Mouse (Mus musculus) macrophage (primary cell): Measurements from ENCODE around the gene Sox15. TPM values are rescaled to one million over a fixed set of nuclear protein-coding genes. Genes with fewer than 3 reads are reported as not detected.
A peak's percentile ranks its signal among the peaks of the same experiment; 100 is the strongest.

Experiments used
- H3K27ac ChIP-seq: fragments of 350-480 bp; formaldehyde crosslinking; 2 replicates; pipeline ENCODE4 v1.9.0; 2021
- H3K36me3 ChIP-seq: fragments of 350-480 bp; formaldehyde crosslinking; 2 replicates; pipeline ENCODE4 v1.9.0; 2021; ENCODE audit errors: inconsistent target
- H3K4me3 ChIP-seq: fragments of 350-480 bp; formaldehyde crosslinking; 2 replicates; pipeline ENCODE4 v1.9.0; 2021; ENCODE audit errors: inconsistent target
- H3K79me2 ChIP-seq: fragments of 350-480 bp; formaldehyde crosslinking; 2 replicates; pipeline ENCODE4 v1.9.0; 2021; ENCODE audit errors: inconsistent target
- WGBS: methylation state at CpG from one replicate; pipeline ENCODE4 v1.1.7; 2026; ENCODE audit warnings: inconsistent platforms; ENCODE audit not compliant: missing documents; 5-methylcytosine and 5-hydroxymethylcytosine counted together
- polyA plus RNA-seq: library from polyadenylated mRNA; stranded (reverse); fragments of 250-400 nt; gene quantifications from 3 replicates; pipeline ENCODE4 v1.2.4, GENCODE M21; 2018; ENCODE audit warnings: inconsistent platforms

Sox15 gene
- polyA plus RNA-seq, 1 experiment from 2014 or later = not detected

DNA sequence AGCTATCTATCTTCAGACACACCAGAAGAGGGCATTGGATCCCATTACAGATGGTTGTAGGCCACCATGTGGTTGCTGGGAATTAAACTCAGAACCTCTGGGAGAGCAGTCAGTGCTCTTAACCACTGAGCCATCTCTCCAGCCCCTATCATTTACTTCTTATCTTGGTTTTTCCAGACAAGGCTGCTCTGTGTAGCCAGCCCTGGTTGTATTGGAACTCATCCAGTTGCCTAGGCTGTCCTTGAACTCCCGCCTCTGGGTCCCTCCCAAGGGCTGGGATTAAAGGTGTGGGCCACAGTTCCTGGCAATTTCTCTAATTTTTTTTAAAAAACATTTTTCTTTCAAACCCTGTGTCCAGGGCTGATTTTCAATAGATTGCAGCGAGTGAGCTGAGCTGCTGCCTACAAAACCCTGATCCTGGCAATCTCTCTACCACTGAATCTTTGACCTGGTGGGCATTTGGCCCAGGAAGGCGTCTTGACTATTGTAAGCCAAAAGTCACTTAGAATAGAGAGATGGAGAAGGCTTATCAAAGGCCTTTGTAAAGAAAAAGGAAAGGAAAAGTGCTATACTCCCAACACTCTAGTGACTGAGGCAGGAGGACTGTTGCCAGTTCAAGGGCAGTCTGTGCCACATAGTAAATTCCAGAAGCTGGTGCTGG lies 6.2 kb downstream of the Sox15 start:
- Histone ChIP-seq H3K36me3 (peaks cover 30% of the 10 kb centered on the region; the same call in 1 of the 2 replicates), H3K27ac (peak overlapping the region; percentile 100), H3K79me2 (peaks cover 77% of the 10 kb centered on the region), H3K4me3 (peak overlapping the region; percentile 88)
- 89% methylated on average over 3 of the region's 3 CpGs for WGBS

GRCm38 (mm10) chr11:69662213-69662966 lies 7.3 kb downstream of the Sox15 start, which contains the start of gene Mpdu1:
Mpdu1 (minus strand) TSS chr11:69662642.
- WGBS = under 1% methylated on average over 44 of the region's 48 CpGs
- Histone ChIP-seq H3K27ac (peak within 1 kb of the TSS; percentile 100), H3K4me3 (peak within 1 kb of the TSS; percentile 88), H3K36me3 (peaks cover 22% of the 10 kb centered on the region; the same call in 1 of the 2 replicates), H3K79me2 (peaks cover 86% of the 10 kb centered on the region)

GRCm38 (mm10) chr11:69662967-69663671 lies 8.0 kb downstream of the Sox15 start:
- peaks cover 16% of the 10 kb centered on the region; the same call in 1 of the 2 replicates for H3K36me3 ChIP-seq
- H3K79me2 ChIP-seq = peaks cover 86% of the 10 kb centered on the region
- WGBS = 79% methylated on average over 12 of the region's 13 CpGs
- H3K27ac ChIP-seq = peak overlapping the region; percentile 100
- peak overlapping the region; percentile 88 for H3K4me3 ChIP-seq

DNA sequence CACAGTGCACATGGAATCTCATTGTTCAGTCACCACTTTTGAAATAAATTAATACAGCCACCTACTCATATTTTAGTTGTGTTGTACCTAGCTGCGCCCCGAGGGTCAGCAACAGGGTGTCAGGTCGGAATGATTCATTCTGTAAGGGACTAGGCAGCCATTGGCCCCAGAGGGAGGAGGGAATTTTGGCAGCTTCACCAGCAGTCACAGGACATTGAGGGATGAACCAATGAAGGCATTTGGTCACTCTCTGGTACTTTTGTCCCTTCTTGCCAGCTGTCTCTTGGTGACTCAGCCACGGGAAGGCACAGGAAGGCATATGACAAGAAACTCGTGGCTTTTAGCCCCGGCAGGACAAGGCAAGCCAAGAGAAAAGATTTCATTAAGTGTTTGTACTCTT lies 8.7 kb downstream of the Sox15 start:
- peak overlapping the region; percentile 88 for H3K4me3 ChIP-seq
- peaks cover 87% of the 10 kb centered on the region for H3K79me2 ChIP-seq
- 10% methylated on average over 4 of the region's 6 CpGs for WGBS
- peaks cover 14% of the 10 kb centered on the region; the same call in 1 of the 2 replicates for H3K36me3 ChIP-seq
- H3K27ac ChIP-seq = peak overlapping the region; percentile 100

- H3K36me3 ChIP-seq = peaks cover 15% of the 10 kb centered on the region; the same call in 1 of the 2 replicates
- peak overlapping the region; percentile 88 for H3K4me3 ChIP-seq
- peak overlapping the region; percentile 100 for H3K27ac ChIP-seq
- H3K79me2 ChIP-seq = peaks cover 87% of the 10 kb centered on the region
- 73% methylated on average over 7 of the region's 7 CpGs for WGBS
Measured at GRCm38 (mm10) chr11:69664841-69665240, 9.7 kb downstream of the Sox15 start.

DNA sequence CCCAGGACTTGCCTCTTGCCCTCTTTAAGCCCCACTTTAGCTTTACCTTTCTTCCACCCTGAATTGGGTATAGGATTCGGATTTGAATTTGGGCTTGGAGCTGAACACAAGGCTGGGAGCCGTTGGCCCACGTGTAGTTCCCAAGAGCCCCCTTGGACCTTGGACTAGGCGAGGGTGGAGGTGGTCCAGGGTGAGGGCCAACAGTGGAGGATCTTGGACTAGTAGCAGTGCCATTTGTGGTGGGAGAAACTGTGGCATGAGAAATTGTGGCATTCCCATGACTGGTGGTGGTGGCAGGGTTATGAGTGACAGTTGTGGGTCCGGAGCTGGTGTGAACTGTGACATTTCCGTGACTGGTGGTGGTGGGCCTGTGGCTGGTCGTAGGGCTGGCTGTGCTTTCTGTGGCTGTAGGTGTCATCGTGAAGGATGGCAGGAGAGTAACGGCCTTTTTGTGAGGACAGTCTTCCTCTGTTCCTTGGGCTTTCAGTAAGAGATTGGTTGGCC lies 10.4 kb downstream of the Sox15 start:
- H3K79me2 ChIP-seq = peaks cover 87% of the 10 kb centered on the region
- peak overlapping the region; percentile 100 for H3K27ac ChIP-seq
- peaks cover 18% of the 10 kb centered on the region; the same call in 1 of the 2 replicates for H3K36me3 ChIP-seq
- 40% methylated on average over 9 of the region's 9 CpGs for WGBS
- H3K4me3 ChIP-seq = peak overlapping the region; percentile 88

DNA sequence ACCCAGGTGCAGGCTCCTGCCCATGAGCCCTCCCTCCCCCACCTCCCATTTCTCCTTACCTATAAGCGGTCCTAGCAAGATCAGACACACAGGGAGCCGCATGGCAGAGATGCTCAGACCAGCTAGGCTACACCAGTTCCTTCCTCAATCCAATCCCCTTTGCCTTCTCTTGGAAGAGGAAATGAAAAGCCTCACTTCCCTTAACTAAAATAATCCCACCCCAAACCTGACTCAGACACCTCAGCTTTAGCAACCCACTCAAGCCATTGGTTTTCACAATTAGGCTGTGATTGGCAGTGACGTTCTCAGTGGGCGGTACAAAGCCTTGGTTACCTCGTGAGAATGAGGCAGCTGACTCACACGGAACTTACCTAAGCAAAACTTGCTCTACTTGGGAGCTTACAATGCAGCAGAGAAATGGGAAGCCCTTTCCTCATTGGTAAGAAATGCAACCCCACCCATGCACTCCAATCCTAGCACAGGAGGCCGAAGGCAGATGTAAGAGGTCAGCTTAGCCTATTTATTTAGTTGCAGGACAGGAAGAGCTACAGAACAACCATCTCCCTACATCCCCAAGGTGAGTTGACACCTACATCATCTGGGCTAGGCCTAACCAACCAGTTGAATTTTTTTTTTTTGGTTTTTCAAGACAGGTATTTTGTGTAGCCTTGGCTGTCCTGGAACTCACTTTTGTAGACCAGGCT lies 11.0 kb downstream of the Sox15 start, which contains the start of gene Cd68:
Cd68 (minus strand) TSS at position 193 of the 704 bp plus-strand sequence.
- 5% methylated on average over 5 of the region's 7 CpGs for WGBS
- Histone ChIP-seq H3K27ac (peak within 1 kb of the TSS; percentile 100), H3K36me3 (peaks cover 22% of the 10 kb centered on the region; the same call in 1 of the 2 replicates), H3K4me3 (peak within 1 kb of the TSS; percentile 88), H3K79me2 (peaks cover 87% of the 10 kb centered on the region)

DNA sequence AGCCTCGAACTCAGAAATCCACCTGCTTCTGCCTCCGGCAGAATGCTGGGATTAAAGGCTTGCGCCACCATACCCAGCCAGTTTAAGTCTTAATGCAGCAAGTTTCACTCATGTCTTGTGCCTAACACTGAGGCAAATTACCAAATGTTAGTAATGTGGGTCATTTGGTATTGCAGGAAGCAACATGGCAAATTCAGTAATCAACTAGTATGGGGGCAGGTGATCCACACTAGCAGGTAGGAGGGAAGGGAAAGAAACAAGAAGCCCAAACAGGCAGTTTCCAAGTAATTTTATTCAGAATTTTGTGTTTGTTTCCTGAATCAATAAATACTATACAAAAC lies 11.5 kb downstream of the Sox15 start:
- Histone ChIP-seq H3K36me3 (peaks cover 22% of the 10 kb centered on the region; the same call in 1 of the 2 replicates), H3K27ac (peak overlapping the region; percentile 100)
- WGBS = 79% methylated on average over 3 of the region's 3 CpGs

DNA sequence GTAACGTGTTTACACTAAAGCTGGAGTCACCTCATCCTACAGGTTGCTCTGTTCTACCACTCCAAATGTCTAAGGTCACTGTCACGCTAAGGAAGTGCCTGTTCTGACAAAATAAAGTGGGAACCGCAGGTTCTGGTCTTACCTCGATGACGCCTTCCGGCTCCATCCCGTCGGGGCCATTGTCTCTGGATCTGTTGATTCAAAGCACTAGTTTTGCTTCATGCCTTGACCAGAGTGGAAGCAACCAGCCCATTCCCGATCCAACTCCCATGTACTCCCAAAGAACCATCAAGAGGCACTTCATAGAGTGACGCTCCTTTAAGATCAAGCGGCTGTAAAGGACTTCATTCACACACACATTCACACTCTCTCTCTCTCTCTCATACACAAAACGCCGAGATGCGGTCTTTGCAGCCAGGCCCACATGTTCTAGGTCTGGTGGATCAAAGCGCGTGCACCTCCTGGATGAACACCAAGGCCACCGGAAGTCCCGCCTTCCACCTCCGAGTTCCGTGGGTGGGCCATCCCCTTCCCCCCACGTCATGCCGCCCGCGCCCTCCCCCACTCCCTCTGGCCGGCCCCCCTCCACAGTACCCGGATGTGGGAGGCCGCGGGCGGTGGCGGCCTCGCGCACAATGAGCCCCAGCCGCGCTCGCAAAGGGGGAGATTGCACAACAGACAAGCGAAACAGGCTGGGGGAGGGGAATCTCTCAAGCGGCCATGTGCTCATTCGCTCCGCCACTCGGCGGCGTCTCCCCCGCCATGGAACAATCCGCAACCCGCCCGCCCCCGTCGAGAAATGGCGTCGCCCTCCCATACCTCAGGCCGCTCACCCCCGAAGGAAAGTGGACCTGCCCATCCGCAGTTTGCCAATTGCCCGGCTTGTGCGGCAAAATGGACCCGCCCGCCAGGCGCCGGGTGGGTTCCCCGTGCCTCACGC lies 15.9 kb downstream of the Sox15 start:
- WGBS = under 1% methylated on average over 31 of the region's 61 CpGs
- Histone ChIP-seq H3K4me3 (peak overlapping the region; percentile 87), H3K36me3 (peaks cover 48% of the 10 kb centered on the region), H3K27ac (peak overlapping the region; percentile 86), H3K79me2 (peaks cover 85% of the 10 kb centered on the region)

More for the DNA sequence above, 11.5 kb downstream of the Sox15 start:
- Histone ChIP-seq H3K4me3 (peak overlapping the region; percentile 12; the same call in 1 of the 2 replicates), H3K79me2 (peaks cover 86% of the 10 kb centered on the region)

DNA sequence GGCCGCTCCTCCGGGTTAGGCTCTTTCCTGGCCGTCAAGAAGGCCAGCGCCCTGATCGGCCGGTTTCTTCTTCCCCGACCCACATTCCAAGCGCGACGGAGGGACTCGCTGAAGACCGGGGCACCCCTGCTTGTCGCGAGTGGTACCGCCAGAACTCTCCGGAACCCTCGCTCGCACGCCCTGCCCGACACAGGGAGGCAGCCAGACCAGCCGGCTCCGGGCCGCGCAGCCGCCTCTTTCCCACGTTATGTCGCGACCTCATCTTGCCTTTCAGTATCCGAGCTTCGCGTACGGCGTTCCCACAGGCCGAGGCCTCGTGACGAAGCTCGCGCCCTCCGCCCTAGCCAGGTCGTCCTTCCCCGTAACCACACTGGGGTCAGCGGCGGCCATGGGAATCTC lies 16.6 kb downstream of the Sox15 start:
- Histone ChIP-seq H3K27ac (peak overlapping the region; percentile 86), H3K4me3 (peak overlapping the region; percentile 50), H3K79me2 (peaks cover 88% of the 10 kb centered on the region), H3K36me3 (peaks cover 54% of the 10 kb centered on the region)
- WGBS = under 1% methylated on average over 37 of the region's 43 CpGs

- Histone ChIP-seq H3K79me2 (peaks cover 88% of the 10 kb centered on the region), H3K4me3 (peak within 1 kb of the TSS; percentile 50), H3K36me3 (peaks cover 60% of the 10 kb centered on the region), H3K27ac (peak within 1 kb of the TSS; percentile 86)
- under 1% methylated on average over 27 of the region's 36 CpGs for WGBS
Measured at GRCm38 (mm10) chr11:69672211-69672706, 17.1 kb downstream of the Sox15 start, which contains the start of gene Eif4a1. Eif4a1 (minus strand) TSS chr11:69672423.

DNA sequence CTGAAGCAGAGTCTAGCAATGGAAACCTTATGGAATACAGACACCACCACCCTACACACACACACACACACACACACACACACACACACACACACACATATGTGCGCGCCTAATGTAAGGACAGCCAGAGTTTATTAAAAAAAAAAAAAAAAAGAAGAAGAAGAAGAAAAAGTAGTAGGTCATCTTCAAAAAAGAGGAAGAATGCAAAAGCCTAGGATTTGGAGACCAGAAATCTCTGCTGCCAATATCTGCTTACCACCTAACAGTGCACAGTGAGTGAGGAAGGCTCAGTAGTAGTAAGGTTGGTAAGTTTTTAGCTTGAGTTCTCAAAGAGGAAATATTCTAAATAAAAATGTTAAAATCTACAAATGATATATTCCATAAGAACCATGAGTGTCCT lies 24.0 kb downstream of the Sox15 start:
- WGBS = no CpG with 5 or more reads among the region's 2 CpGs
- peaks cover 77% of the 10 kb centered on the region for H3K79me2 ChIP-seq
- H3K36me3 ChIP-seq = peaks cover 39% of the 10 kb centered on the region
- H3K27ac ChIP-seq = peak overlapping the region; percentile 46
- H3K4me3 ChIP-seq = no peak overlapping the region
